Mouse (Mus musculus) olfactory bulb, adult 2 months (tissue): ENCODE measurements around the gene Ifi205.

Experiments
- CTCF ChIP-seq: fragments of 200-500 bp; IDR thresholded peaks from 2 replicates; pipeline ENCODE4 v1.5.1; 2012; ENCODE audit warnings: low read depth, mild to moderate bottlenecking, low read length, moderate library complexity; ENCODE audit not compliant: insufficient read depth
- POLR2A ChIP-seq: fragments of 200-500 bp; IDR thresholded peaks from 2 replicates; pipeline ENCODE4 v1.6.1; 2012; ENCODE audit warnings: mild to moderate bottlenecking, low read depth, low read length, moderate library complexity; ENCODE audit not compliant: insufficient read depth

- TF ChIP-seq POLR2A (no peak), CTCF (no peak)
These were observed 21.4 kb upstream of the Ifi205 start for GRCm38 (mm10) chr1:174052981-174053380.
